Mouse (Mus musculus): ENCODE data around the gene Fam69a.

DNA sequence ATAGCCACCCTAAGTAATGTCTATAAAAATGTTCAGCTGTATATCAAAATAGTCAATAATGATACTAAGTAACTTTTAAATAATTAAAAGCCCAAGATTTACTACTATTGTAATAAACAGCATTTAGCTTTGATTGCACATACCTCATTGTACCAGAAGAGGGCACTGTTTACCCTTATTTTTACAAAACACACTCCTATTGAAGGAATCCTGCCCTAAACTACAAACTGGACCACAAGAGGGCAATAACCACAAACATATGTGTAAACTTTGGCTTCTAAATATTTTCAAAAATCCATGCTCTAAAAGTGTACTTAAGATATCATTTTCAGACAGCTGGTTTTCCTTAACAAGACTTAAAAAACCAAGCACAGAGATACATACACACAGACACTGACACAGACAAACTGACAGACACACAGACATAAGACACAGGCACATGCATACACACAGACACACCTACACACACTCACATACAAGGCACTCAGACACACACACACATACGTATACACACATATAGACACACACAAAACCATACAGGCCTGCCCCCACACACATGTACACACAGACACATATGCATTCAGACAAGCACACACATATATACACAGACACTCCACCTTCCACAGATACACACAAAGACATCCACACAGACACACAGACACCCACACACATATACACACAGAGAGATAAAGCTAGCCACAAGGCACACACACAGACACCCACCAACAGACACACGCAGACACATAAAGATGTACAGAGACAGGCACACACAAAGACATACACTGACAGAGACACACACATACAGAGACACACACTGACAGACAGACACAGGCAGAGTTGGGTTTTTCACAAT is 65.3 kb downstream of the Fam69a start:
- TF ChIP-seq POLR2A (IDR thresholded peaks at IDR 0.05; ENCODE audit: insufficient read depth, low read depth, low read length), result no peak
- peak; percentile 93 for TF ChIP-seq CTCF (IDR thresholded peaks at IDR 0.05)
- no peak for TF ChIP-seq EP300 (IDR thresholded peaks at IDR 0.05; ENCODE audit: insufficient read depth, low read depth, low read length)

All from heart, adult 2 months (tissue).